Mouse (Mus musculus): Measurements from ENCODE around the gene Inpp5k.

DNA sequence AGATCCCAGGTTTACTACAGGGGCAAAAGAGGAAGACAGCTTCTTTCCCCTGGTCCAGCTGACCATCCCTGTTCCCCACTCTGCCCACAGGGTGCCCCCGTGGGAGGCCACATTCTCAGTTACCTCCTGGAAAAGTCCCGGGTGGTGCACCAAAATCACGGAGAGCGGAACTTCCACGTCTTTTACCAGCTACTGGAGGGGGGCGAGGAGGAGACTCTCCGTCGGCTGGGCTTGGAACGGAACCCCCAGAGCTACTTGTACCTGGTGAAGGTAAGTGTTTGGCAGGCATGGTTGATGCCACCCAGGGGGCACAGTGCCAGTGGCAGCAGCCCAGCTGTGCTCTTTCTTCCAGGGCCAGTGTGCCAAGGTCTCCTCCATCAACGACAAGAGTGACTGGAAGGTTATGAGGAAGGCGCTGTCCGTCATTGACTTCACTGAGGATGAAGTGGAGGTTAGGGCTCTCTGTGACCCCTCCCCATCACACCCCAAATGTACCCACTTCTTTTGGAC is 29.3 kb downstream of the Inpp5k start:
- TF ChIP-seq CTCF (IDR thresholded peaks at IDR 0.05; ENCODE audit: low read depth) (no peak), EP300 (IDR thresholded peaks at IDR 0.05; ENCODE audit: low read depth) (no peak)

Measured in heart, postnatal 0 days (tissue).